Mouse (Mus musculus) midbrain, embryonic 16.5 days (tissue): ENCODE measurements around the gene Mef2b. TPM values are rescaled to one million over a fixed set of nuclear protein-coding genes. Genes with fewer than 3 reads are reported as not detected.

Experiments
- ATAC-seq: fragments of 200-750 bp; cut with Nextera tagmentation; 2 replicates; pipeline ENCODE4 v1.8.0; 2017; ENCODE audit warnings: moderate TSS enrichment
- H3K27ac ChIP-seq: fragments of 300-500 bp; sonication (generic); 2 replicates; pipeline ENCODE4 v1.5.1; 2014; ENCODE audit warnings: mild to moderate bottlenecking, low read length, mixed read lengths
- H3K27me3 ChIP-seq: fragments of 300-500 bp; sonication (generic); 2 replicates; pipeline ENCODE4 v1.6.1; 2014; ENCODE audit warnings: low read depth, low read length, mixed read lengths; ENCODE audit not compliant: control insufficient read depth, insufficient read depth
- H3K36me3 ChIP-seq: fragments of 300-500 bp; sonication (generic); 2 replicates; pipeline ENCODE4 v1.6.1; 2014; ENCODE audit warnings: mild to moderate bottlenecking, low read length, moderate library complexity, mixed read lengths; ENCODE audit not compliant: control insufficient read depth, insufficient read depth
- H3K4me1 ChIP-seq: fragments of 300-500 bp; sonication (generic); 2 replicates; pipeline ENCODE4 v1.6.1; 2014; ENCODE audit warnings: mild to moderate bottlenecking, low read length, mixed read lengths; ENCODE audit not compliant: control insufficient read depth, insufficient read depth
- H3K4me2 ChIP-seq: fragments of 300-500 bp; sonication (generic); 2 replicates; pipeline ENCODE4 v1.6.1; 2014; ENCODE audit warnings: mild to moderate bottlenecking, low read length, mixed read lengths
- H3K4me3 ChIP-seq: fragments of 300-500 bp; sonication (generic); 2 replicates; pipeline ENCODE4 v1.5.1; 2014; ENCODE audit warnings: low read depth, mild to moderate bottlenecking, low read length, moderate library complexity, mixed read lengths
- H3K9ac ChIP-seq: fragments of 300-500 bp; sonication (generic); 2 replicates; pipeline ENCODE4 v1.6.1; 2014; ENCODE audit warnings: low read depth, low read length, mixed read lengths
- H3K9me3 ChIP-seq: fragments of 300-500 bp; sonication (generic); replicated peaks from 2 replicates; pipeline ENCODE4 v1.6.1; 2014; ENCODE audit warnings: mild to moderate bottlenecking, low read length, mixed read lengths; ENCODE audit not compliant: control insufficient read depth, poor library complexity, severe bottlenecking
- WGBS: fragments of 180-500 bp; shearing (Covaris S2); extraction: QIAGEN DNeasy Blood & Tissue Kit; methylation state at CpG from one replicate; pipeline ENCODE4 v1.1.7; 2014; 5-methylcytosine and 5-hydroxymethylcytosine counted together
- polyA plus RNA-seq: library from polyadenylated mRNA; unstranded; fragments of >200 nt; fragmentation: Nextera tagmentation; extraction: Ambion mirVana; gene quantifications from 2 replicates; pipeline ENCODE4 v1.2.1, GENCODE M21; 2015

Gene Mef2b
- polyA plus RNA-seq, 1 experiment from 2014 or later: 0.73 TPM

DNA sequence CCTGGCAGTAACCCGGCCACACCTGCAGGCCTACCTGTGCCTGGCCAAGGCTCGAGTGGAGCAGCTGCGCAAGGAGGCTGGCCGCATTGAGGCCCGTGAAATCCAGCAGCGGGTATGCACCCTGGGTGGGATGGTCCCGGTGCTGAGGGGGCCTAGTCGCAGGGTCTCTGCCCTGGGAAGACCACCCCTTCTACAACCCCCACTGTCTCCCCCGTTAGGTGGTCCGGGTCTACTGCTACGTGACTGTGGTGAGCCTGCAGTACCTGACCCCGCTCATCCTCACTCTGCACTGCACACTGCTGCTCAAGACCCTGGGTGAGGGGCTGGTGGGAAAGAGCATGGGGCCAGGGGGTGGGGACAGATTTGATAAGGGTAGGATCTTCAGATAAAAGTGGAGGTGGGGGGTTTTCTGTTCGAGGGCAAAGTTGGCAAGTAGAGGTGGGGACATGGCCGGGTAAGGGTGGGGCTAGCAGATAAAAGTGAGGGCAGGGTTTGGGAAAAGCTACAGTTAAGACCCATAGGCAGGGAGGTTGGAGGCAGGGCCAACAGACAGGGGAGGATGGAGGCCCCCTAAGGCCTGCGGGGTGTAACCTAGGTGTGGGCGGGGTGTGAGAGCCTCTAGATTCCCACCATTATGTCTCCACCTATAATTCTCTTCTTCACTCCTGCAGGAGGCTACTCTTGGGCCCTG is 41.8 kb downstream of the Mef2b start:
- no peak overlapping the region for H3K4me3 ChIP-seq
- H3K36me3 ChIP-seq: peaks cover 12% of the 10 kb centered on the region
- H3K4me2 ChIP-seq: no peak overlapping the region
- H3K9me3 ChIP-seq: no peaks in the 10 kb centered on the region
- H3K9ac ChIP-seq: no peak overlapping the region
- H3K27me3 ChIP-seq: no peaks in the 10 kb centered on the region
- H3K27ac ChIP-seq: no peak overlapping the region
- H3K4me1 ChIP-seq: no peaks in the 10 kb centered on the region
- WGBS: 89% methylated on average over 15 of the region's 16 CpGs
- 0 out of 2 replicates have a peak, but pooled peaks have one; percentile 20 for ATAC-seq

- no peak overlapping the region for H3K27ac ChIP-seq
- 72% methylated on average over 2 of the region's 2 CpGs for WGBS
- no peak overlapping the region for H3K9ac ChIP-seq
- H3K4me1 ChIP-seq: no peaks in the 10 kb centered on the region
- no peaks in the 10 kb centered on the region for H3K27me3 ChIP-seq
- H3K4me2 ChIP-seq: no peak overlapping the region
- H3K4me3 ChIP-seq: no peak overlapping the region
- peaks cover 10% of the 10 kb centered on the region; the same call in 1 of the 2 replicates for H3K36me3 ChIP-seq
- no peaks in the 10 kb centered on the region for H3K9me3 ChIP-seq
- ATAC-seq: no peak
These were observed 42.4 kb downstream of the Mef2b start for GRCm38 (mm10) chr8:70181903-70182252.

DNA sequence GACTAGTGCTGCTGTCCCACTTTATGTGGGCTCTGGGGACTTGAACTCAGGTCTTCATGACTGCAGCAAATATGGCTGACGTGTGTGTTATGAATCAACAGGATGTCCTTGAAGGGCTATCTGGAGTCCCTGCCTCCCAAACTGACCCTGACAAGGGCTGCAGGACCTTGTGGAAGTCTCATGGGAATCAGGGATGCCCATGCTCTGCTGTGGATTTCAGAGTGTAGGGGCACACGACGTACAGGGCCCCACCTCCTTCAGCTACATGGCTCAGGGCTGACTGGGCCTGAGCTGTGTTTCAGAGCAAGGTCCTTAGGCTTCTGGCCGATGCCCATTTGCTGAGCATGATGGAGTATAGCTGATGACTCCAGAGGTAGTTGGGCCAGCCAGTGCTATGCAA is 43.7 kb downstream of the Mef2b start:
- H3K27me3 ChIP-seq: no peaks in the 10 kb centered on the region
- no peak overlapping the region for H3K4me3 ChIP-seq
- WGBS: 92% methylated on average over 4 of the region's 4 CpGs
- peaks cover 8% of the 10 kb centered on the region; the same call in 1 of the 2 replicates for H3K36me3 ChIP-seq
- no peak for ATAC-seq
- no peak overlapping the region for H3K9ac ChIP-seq
- H3K9me3 ChIP-seq: no peaks in the 10 kb centered on the region
- no peak overlapping the region for H3K4me2 ChIP-seq
- no peaks in the 10 kb centered on the region for H3K4me1 ChIP-seq
- H3K27ac ChIP-seq: no peak overlapping the region

DNA sequence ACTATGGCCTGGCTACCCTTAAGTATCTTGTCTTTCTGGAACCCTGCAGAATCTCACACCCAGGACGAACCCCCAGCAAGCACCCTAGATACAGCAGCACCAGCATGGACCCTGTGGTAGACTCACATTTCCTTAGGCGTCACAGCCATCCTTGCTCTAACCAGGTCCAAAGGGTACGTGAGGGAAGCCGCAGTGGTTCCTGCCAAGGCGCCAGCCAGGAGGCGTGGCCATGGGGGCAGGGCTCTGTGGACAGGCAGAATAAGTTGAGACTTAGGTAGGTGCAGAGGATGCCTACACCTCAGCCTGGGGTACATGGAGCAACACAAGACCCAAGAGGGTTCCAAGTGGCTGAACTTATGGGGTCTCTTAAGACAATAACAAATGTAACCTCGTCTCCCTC is 49.2 kb downstream of the Mef2b start:
- ATAC-seq: no peak
- WGBS: 68% methylated on average over 7 of the region's 7 CpGs

GRCm38 (mm10) chr8:70193238-70193637 is 53.7 kb downstream of the Mef2b start:
- ATAC-seq: no peak
- WGBS: 66% methylated on average over 5 of the region's 5 CpGs
- Histone ChIP-seq H3K9me3 (no peaks in the 10 kb centered on the region), H3K27ac (no peak overlapping the region), H3K36me3 (peaks cover 6% of the 10 kb centered on the region; the same call in 1 of the 2 replicates), H3K4me2 (no peak overlapping the region), H3K27me3 (no peaks in the 10 kb centered on the region), H3K4me3 (no peak overlapping the region), H3K4me1 (no peaks in the 10 kb centered on the region; the same call in 1 of the 2 replicates), H3K9ac (no peak overlapping the region)

More for the DNA sequence above, 49.2 kb downstream of the Mef2b start:
- Histone ChIP-seq H3K9ac (no peak overlapping the region), H3K36me3 (peaks cover 6% of the 10 kb centered on the region; the same call in 1 of the 2 replicates), H3K4me3 (no peak overlapping the region), H3K4me1 (no peaks in the 10 kb centered on the region), H3K27me3 (no peaks in the 10 kb centered on the region), H3K9me3 (no peaks in the 10 kb centered on the region), H3K27ac (no peak overlapping the region), H3K4me2 (no peak overlapping the region)

- WGBS: 80% methylated on average over 3 of the region's 3 CpGs
- Histone ChIP-seq H3K36me3 (peaks cover 6% of the 10 kb centered on the region; the same call in 1 of the 2 replicates), H3K4me3 (no peak overlapping the region), H3K4me1 (no peaks in the 10 kb centered on the region; the same call in 1 of the 2 replicates), H3K27ac (no peak overlapping the region), H3K4me2 (no peak overlapping the region), H3K27me3 (no peaks in the 10 kb centered on the region), H3K9ac (no peak overlapping the region), H3K9me3 (no peaks in the 10 kb centered on the region)
- no peak for ATAC-seq
These were observed 54.7 kb downstream of the Mef2b start for GRCm38 (mm10) chr8:70194191-70194590.

DNA sequence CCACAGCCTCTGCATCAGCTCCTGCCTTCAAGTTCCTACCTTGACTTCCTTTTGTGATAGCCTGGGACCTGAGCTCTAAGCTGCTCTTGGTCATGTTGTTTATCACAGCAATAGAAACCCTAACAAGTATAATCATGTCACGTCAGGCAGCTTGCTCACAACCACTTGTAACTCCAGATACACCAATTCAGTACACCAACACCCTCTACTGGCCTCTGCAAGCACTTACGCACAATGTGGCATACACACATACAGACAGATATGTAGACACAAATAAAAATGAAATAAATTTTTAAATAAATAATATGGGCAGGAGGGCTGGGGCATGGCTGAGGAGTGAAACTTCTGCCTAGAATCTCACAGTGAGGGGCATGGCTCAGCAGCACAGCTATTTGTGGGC is 56.3 kb downstream of the Mef2b start:
- H3K27ac ChIP-seq: no peak overlapping the region
- no peaks in the 10 kb centered on the region; the same call in 1 of the 2 replicates for H3K4me1 ChIP-seq
- H3K4me2 ChIP-seq: no peak overlapping the region
- no peak overlapping the region for H3K9ac ChIP-seq
- H3K9me3 ChIP-seq: no peaks in the 10 kb centered on the region
- no peaks in the 10 kb centered on the region for H3K27me3 ChIP-seq
- ATAC-seq: no peak
- WGBS: 84% methylated on average over 2 of the region's 2 CpGs
- H3K36me3 ChIP-seq: no peaks in the 10 kb centered on the region
- no peak overlapping the region for H3K4me3 ChIP-seq

DNA sequence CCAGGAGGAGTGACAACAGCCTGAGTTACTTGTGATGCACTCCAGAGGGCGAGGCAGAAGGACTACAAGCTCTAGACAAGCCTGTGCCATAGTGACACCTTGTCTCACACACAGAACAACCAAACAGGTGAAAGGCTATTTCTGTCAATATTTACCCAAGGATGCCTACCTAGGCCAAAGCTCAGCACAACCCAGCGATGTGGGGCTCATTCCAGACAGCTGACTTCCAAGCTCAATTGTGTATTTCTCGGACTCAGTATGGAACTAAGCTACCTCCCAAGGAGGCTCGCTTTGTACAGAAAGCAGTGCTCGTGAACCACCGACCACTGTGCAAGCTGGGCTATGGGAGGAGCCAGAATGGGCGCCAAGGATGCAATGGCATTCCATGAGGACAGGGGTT is 58.1 kb downstream of the Mef2b start:
- H3K9ac ChIP-seq: no peak overlapping the region
- no peak overlapping the region for H3K27ac ChIP-seq
- H3K36me3 ChIP-seq: no peaks in the 10 kb centered on the region
- ATAC-seq: no peak
- H3K4me3 ChIP-seq: no peak overlapping the region
- no peaks in the 10 kb centered on the region for H3K9me3 ChIP-seq
- WGBS: 41% methylated on average over 7 of the region's 7 CpGs
- no peaks in the 10 kb centered on the region; the same call in 1 of the 2 replicates for H3K4me1 ChIP-seq
- H3K27me3 ChIP-seq: no peaks in the 10 kb centered on the region
- H3K4me2 ChIP-seq: no peak overlapping the region

DNA sequence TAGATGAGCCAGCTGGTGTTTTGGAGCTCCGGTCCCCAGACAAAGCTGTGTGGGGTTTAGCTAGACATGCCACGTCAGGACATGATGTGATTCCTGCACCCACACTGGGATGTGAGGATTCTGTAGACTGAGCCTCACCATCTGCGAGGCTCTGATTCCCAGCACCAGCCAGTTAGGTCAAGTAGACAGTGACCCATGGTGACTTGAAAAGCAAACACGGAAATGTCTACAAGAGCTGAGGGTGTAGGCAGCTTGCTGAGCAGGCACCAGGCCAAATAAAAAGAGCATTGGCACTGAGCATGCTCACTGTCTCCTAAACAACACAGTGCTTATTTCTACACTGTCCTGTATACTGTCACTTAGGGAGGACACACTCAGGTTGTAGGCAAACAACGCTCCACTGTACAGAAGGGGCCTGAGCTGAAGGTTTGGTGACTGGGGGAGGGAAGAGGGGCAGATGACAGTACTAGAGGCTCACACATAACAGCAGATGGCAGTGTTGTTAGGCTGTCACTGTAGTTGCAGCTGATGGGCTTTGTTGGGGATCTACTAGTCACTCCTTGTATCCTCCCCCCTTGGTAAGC is 60.7 kb downstream of the Mef2b start:
- WGBS: 70% methylated on average over 5 of the region's 5 CpGs
- no peak overlapping the region for H3K4me2 ChIP-seq
- no peaks in the 10 kb centered on the region; the same call in 1 of the 2 replicates for H3K4me1 ChIP-seq
- H3K9ac ChIP-seq: no peak overlapping the region
- no peaks in the 10 kb centered on the region for H3K36me3 ChIP-seq
- H3K27me3 ChIP-seq: no peaks in the 10 kb centered on the region
- no peak overlapping the region for H3K27ac ChIP-seq
- H3K9me3 ChIP-seq: no peaks in the 10 kb centered on the region
- H3K4me3 ChIP-seq: no peak overlapping the region
- no peak for ATAC-seq
